Mouse (Mus musculus) spleen, adult 12 weeks (tissue): ENCODE measurements around the gene Gm7876.
"Not testable (repeated sequence)": the region's sequence is repeated elsewhere in the genome, so short reads cannot be mapped to it uniquely, and the experiment has no call there.

Experiments
- DNase-seq: peaks from one replicate; pipeline ENCODE4 v3.0.0; 2022; ENCODE audit warnings: low spot score

The Gm7876 gene

DNA sequence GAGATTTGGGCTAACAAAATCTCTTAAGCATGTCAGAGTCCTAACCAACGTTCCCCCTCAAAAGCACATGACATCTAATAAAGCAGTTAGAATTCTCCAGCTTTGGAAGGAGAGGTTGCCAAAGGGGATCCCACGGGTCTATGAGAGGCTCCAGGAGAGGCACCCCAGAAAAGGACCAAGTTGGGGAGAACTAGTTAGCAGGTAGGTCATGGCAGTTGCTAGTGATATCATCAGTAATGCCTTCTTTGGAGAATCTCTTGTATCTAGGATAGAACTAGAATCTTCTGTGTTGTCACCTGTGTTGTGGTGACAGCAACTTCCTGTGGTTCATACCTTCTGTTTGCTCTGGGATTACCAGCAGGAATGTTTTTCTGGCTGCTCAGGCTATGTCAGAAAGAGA lies at the start of gene Gm7876:
Gm7876 (plus strand) TSS at position 301 of the 400 bp plus-strand sequence.
- DNase-seq, result not testable (repeated sequence)

DNA sequence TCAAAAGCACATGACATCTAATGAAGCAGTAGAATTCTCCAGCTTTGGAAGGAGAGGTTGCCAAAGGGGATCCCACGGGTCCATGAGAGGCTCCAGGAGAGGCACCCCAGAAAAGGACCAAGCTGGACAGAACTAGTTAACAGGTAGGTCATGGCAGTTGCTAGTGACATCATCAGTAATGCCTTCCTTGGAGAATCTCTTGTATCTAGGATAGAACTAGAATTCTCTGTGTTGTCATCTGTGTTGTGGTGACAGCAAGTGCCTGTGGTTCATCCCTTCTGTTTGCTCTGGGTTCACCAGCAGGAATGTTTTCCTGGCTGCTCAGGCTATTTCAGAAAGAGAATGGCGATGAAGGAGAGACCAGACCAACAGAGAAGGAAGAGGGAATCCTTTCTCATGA lies 45.1 kb upstream of the Gm7876 start, which contains the start of gene Gm3239:
Gm3239 (plus strand) TSS at position 301 of the 400 bp plus-strand sequence.
- DNase-seq, result not testable (repeated sequence)

DNA sequence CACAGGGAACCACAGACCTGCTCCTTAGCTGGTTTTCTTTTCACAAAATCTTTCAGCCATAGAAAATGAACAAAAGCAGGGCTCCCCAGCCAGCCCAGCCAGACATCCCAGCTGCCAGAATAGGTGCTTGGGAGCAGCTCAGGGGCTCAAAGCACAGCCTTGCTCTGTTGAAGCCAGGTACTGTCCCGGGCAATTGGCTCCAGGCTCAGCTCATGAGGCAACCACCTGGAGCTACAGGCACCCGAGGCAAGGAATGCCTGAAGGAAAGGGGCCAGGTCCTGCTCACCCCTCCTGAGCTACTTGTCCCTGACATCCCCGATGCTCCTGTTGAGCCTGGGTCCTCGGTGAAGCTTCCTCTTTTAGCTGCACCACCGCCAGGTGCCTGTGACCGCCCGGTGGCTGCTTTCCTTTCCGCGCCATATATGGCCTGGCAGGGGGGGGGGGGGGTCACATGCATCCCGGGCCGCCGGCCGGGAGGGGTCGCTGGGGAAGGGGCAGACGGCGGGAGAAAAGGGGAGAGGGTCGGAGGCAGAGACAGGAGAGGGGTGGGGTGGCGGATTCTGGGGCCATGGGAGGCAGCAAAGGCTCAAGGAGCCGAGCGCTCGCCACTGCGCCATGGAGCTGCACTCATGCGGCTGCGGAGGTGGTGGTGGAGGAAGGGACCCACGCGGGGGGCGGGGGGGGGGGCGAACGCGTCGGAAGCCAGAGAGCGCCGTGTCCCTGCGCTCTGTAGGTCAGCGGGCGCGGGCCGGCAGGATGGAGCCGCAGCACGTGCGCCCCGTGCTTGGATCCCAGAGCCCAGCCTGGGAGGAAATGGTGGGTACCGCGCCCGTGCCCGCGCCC lies 17.2 kb downstream of the Gm7876 start, which contains the start of gene Gm3252:
Gm3252 (plus strand) TSS at position 738 of the 843 bp plus-strand sequence.
- DNase-seq, result not testable (repeated sequence)
